Mouse (Mus musculus): ENCODE data around the gene Mrpl18. TPM values are rescaled to one million over a fixed set of nuclear protein-coding genes. Genes with fewer than 3 reads are reported as not detected.
"Not testable (repeated sequence)": the region's sequence is repeated elsewhere in the genome, so short reads cannot be mapped to it uniquely, and the experiment has no call there.

Mrpl18 gene
- polyA plus RNA-seq (2014; fragmentation: Nextera tagmentation; extraction: Ambion mirVana) = 112 and 138 TPM in 2 replicates

GRCm38 (mm10) chr17:12915881-12916583 lies at the start of gene Mrpl18:
TSS of gene Mrpl18 (minus strand) at chr17:12916345.
- Histone ChIP-seq H3K27ac (peak within 1 kb of the TSS; percentile 92), H3K4me2 (replicated peaks) (peak within 1 kb of the TSS; percentile 92), H3K36me3 (replicated peaks; ENCODE audit: control insufficient read depth, insufficient read depth) (peaks cover 63% of the 10 kb centered on the region), H3K9me3 (ENCODE audit: control insufficient read depth, low read length) (no peaks in the 10 kb centered on the region), H3K4me1 (replicated peaks; ENCODE audit: control insufficient read depth, insufficient read depth, low read length) (peaks cover 19% of the 10 kb centered on the region), H3K4me3 (replicated peaks; ENCODE audit: low read length) (peak within 1 kb of the TSS; percentile 94), H3K27me3 (ENCODE audit: control insufficient read depth, insufficient read depth, low read length) (no peaks in the 10 kb centered on the region), H3K9ac (peak within 1 kb of the TSS; percentile 97)
- DNase-seq (ENCODE audit: low spot score) (peak; percentile 99), ATAC-seq (ENCODE audit: low FRiP score) (peak; percentile 100)
- WGBS = under 1% methylated on average over 56 of the region's 56 CpGs

GRCm38 (mm10) chr17:12963476-12963875 lies 47.3 kb upstream of the Mrpl18 start:
- ATAC-seq (ENCODE audit: low FRiP score) (no peak), DNase-seq (ENCODE audit: low spot score) (no peak)
- Histone ChIP-seq H3K36me3 (replicated peaks; ENCODE audit: control insufficient read depth, insufficient read depth) (peaks cover 39% of the 10 kb centered on the region), H3K4me2 (replicated peaks) (no peak overlapping the region), H3K4me1 (replicated peaks; ENCODE audit: control insufficient read depth, insufficient read depth, low read length) (peaks cover 10% of the 10 kb centered on the region), H3K9me3 (ENCODE audit: control insufficient read depth, low read length) (no peaks in the 10 kb centered on the region), H3K9ac (no peak overlapping the region), H3K4me3 (replicated peaks; ENCODE audit: low read length) (no peak overlapping the region), H3K27ac (no peak overlapping the region), H3K27me3 (ENCODE audit: control insufficient read depth, insufficient read depth, low read length) (no peaks in the 10 kb centered on the region)
- 85% methylated on average over 3 of the region's 3 CpGs for WGBS

GRCm38 (mm10) chr17:12960331-12960873 lies 44.3 kb upstream of the Mrpl18 start, which contains the start of gene Acat2:
TSS of gene Acat2 (minus strand) at chr17:12960747.
- H3K9me3 ChIP-seq (ENCODE audit: control insufficient read depth, low read length) = no peaks in the 10 kb centered on the region
- peak within 1 kb of the TSS; percentile 77 for H3K4me2 ChIP-seq (replicated peaks)
- 1% methylated on average over 42 of the region's 42 CpGs for WGBS
- peak within 1 kb of the TSS; percentile 91 for H3K27ac ChIP-seq
- H3K27me3 ChIP-seq (ENCODE audit: control insufficient read depth, insufficient read depth, low read length) = no peaks in the 10 kb centered on the region
- H3K36me3 ChIP-seq (replicated peaks; ENCODE audit: control insufficient read depth, insufficient read depth) = peaks cover 32% of the 10 kb centered on the region
- H3K9ac ChIP-seq = peak within 1 kb of the TSS; percentile 71
- ATAC-seq (ENCODE audit: low FRiP score) = peak; percentile 99
- DNase-seq (ENCODE audit: low spot score) = peak; percentile 94
- H3K4me3 ChIP-seq (replicated peaks; ENCODE audit: low read length) = peak within 1 kb of the TSS; percentile 66
- H3K4me1 ChIP-seq (replicated peaks; ENCODE audit: control insufficient read depth, insufficient read depth, low read length) = peaks cover 10% of the 10 kb centered on the region

- peak overlapping the region; percentile 25 for H3K4me3 ChIP-seq (replicated peaks; ENCODE audit: low read length)
- not testable (repeated sequence) for H3K9me3 ChIP-seq (ENCODE audit: control insufficient read depth, low read length); DNase-seq (ENCODE audit: low spot score); ATAC-seq (ENCODE audit: low FRiP score); H3K9ac ChIP-seq; H3K27me3 ChIP-seq (ENCODE audit: control insufficient read depth, insufficient read depth, low read length); H3K27ac ChIP-seq
- peak overlapping the region; percentile 52 for H3K4me2 ChIP-seq (replicated peaks)
- 0% methylated on average over 1 of the region's 2 CpGs for WGBS
- peaks cover 25% of the 10 kb centered on the region for H3K36me3 ChIP-seq (replicated peaks; ENCODE audit: control insufficient read depth, insufficient read depth)
- peaks cover 10% of the 10 kb centered on the region for H3K4me1 ChIP-seq (replicated peaks; ENCODE audit: control insufficient read depth, insufficient read depth, low read length)
Observed at GRCm38 (mm10) chr17:12959377-12959776, 43.2 kb upstream of the Mrpl18 start.

GRCm38 (mm10) chr17:12956664-12957063 lies 40.5 kb upstream of the Mrpl18 start:
- no peak overlapping the region for H3K9ac ChIP-seq
- ATAC-seq (ENCODE audit: low FRiP score) (no peak), DNase-seq (ENCODE audit: low spot score) (no peak)
- no peak overlapping the region for H3K4me3 ChIP-seq (replicated peaks; ENCODE audit: low read length)
- peaks cover 10% of the 10 kb centered on the region for H3K4me1 ChIP-seq (replicated peaks; ENCODE audit: control insufficient read depth, insufficient read depth, low read length)
- no peaks in the 10 kb centered on the region for H3K27me3 ChIP-seq (ENCODE audit: control insufficient read depth, insufficient read depth, low read length)
- peaks cover 41% of the 10 kb centered on the region for H3K36me3 ChIP-seq (replicated peaks; ENCODE audit: control insufficient read depth, insufficient read depth)
- no peak overlapping the region for H3K27ac ChIP-seq
- no peaks in the 10 kb centered on the region for H3K9me3 ChIP-seq (ENCODE audit: control insufficient read depth, low read length)
- 89% methylated on average over 8 of the region's 8 CpGs for WGBS
- no peak overlapping the region for H3K4me2 ChIP-seq (replicated peaks)

- H3K4me3 ChIP-seq (replicated peaks; ENCODE audit: low read length) = no peak overlapping the region
- WGBS = 99% methylated on average over 5 of the region's 5 CpGs
- H3K4me2 ChIP-seq (replicated peaks) = no peak overlapping the region
- H3K9me3 ChIP-seq (ENCODE audit: control insufficient read depth, low read length) = no peaks in the 10 kb centered on the region
- H3K27ac ChIP-seq = no peak overlapping the region
- no peaks in the 10 kb centered on the region for H3K27me3 ChIP-seq (ENCODE audit: control insufficient read depth, insufficient read depth, low read length)
- H3K4me1 ChIP-seq (replicated peaks; ENCODE audit: control insufficient read depth, insufficient read depth, low read length) = no peaks in the 10 kb centered on the region
- no peak overlapping the region for H3K9ac ChIP-seq
- no peak for DNase-seq (ENCODE audit: low spot score)
- ATAC-seq (ENCODE audit: low FRiP score) = no peak
- peaks cover 74% of the 10 kb centered on the region for H3K36me3 ChIP-seq (replicated peaks; ENCODE audit: control insufficient read depth, insufficient read depth)
Observed at GRCm38 (mm10) chr17:12949669-12950068, 33.5 kb upstream of the Mrpl18 start.

GRCm38 (mm10) chr17:12942459-12943162 lies 26.5 kb upstream of the Mrpl18 start:
- no peak overlapping the region for H3K4me3 ChIP-seq (replicated peaks; ENCODE audit: low read length)
- no peak overlapping the region for H3K27ac ChIP-seq
- H3K4me2 ChIP-seq (replicated peaks) = no peak overlapping the region
- H3K4me1 ChIP-seq (replicated peaks; ENCODE audit: control insufficient read depth, insufficient read depth, low read length) = no peaks in the 10 kb centered on the region; the same call in 1 of the 2 replicates
- 95% methylated on average over 6 of the region's 6 CpGs for WGBS
- no peaks in the 10 kb centered on the region for H3K27me3 ChIP-seq (ENCODE audit: control insufficient read depth, insufficient read depth, low read length)
- H3K36me3 ChIP-seq (replicated peaks; ENCODE audit: control insufficient read depth, insufficient read depth) = peaks cover 55% of the 10 kb centered on the region
- no peak for DNase-seq (ENCODE audit: low spot score)
- H3K9ac ChIP-seq = no peak overlapping the region
- ATAC-seq (ENCODE audit: low FRiP score) = no peak
- no peaks in the 10 kb centered on the region for H3K9me3 ChIP-seq (ENCODE audit: control insufficient read depth, low read length)

GRCm38 (mm10) chr17:12941543-12942260 lies 25.6 kb upstream of the Mrpl18 start:
- DNase-seq (ENCODE audit: low spot score) (no peak), ATAC-seq (ENCODE audit: low FRiP score) (no peak)
- no peaks in the 10 kb centered on the region for H3K27me3 ChIP-seq (ENCODE audit: control insufficient read depth, insufficient read depth, low read length)
- peaks cover 50% of the 10 kb centered on the region for H3K36me3 ChIP-seq (replicated peaks; ENCODE audit: control insufficient read depth, insufficient read depth)
- 80% methylated on average over 8 of the region's 8 CpGs for WGBS
- H3K4me3 ChIP-seq (replicated peaks; ENCODE audit: low read length) = no peak overlapping the region
- H3K4me2 ChIP-seq (replicated peaks) = no peak overlapping the region
- no peaks in the 10 kb centered on the region; the same call in 1 of the 2 replicates for H3K4me1 ChIP-seq (replicated peaks; ENCODE audit: control insufficient read depth, insufficient read depth, low read length)
- no peak overlapping the region for H3K27ac ChIP-seq
- no peaks in the 10 kb centered on the region for H3K9me3 ChIP-seq (ENCODE audit: control insufficient read depth, low read length)
- H3K9ac ChIP-seq = no peak overlapping the region

All from hindbrain, embryonic 14.5 days (tissue).